Mouse (Mus musculus) limb, embryonic 14.5 days (tissue): ENCODE data around the gene Neurod1. TPM values are rescaled to one million over a fixed set of nuclear protein-coding genes. Genes with fewer than 3 reads are reported as not detected.
A peak's percentile ranks its signal among the peaks of the same experiment; 100 is the strongest.

ENCODE experiments used
- ATAC-seq: fragments of 200-750 bp; cut with Nextera tagmentation; 2 replicates; pipeline ENCODE4 v1.8.0; 2017; ENCODE audit warnings: low read depth, moderate number of reproducible peaks, moderate TSS enrichment; ENCODE audit not compliant: low FRiP score
- DNase-seq: peaks from one replicate; pipeline ENCODE4 v3.0.0-alpha.2; 2015; ENCODE audit warnings: low spot score
- H3K27ac ChIP-seq: fragments of 300-500 bp; sonication (generic); replicated peaks from 2 replicates; pipeline ENCODE4 v1.5.1; 2014; ENCODE audit warnings: low read depth, mild to moderate bottlenecking, low read length, moderate library complexity, mixed read lengths
- H3K27me3 ChIP-seq: fragments of 300-500 bp; sonication (generic); 2 replicates; pipeline ENCODE4 v1.6.1; 2014; ENCODE audit warnings: low read length, mixed read lengths; ENCODE audit not compliant: control insufficient read depth, insufficient read depth
- H3K36me3 ChIP-seq: fragments of 300-500 bp; sonication (generic); 2 replicates; pipeline ENCODE4 v1.6.1; 2014; ENCODE audit warnings: mild to moderate bottlenecking, low read length, moderate library complexity, mixed read lengths; ENCODE audit not compliant: control insufficient read depth, insufficient read depth
- H3K4me1 ChIP-seq: fragments of 300-500 bp; sonication (generic); 2 replicates; pipeline ENCODE4 v1.6.1; 2014; ENCODE audit warnings: antibody characterized with exemption, low read length, mixed read lengths; ENCODE audit not compliant: control insufficient read depth, insufficient read depth
- H3K4me2 ChIP-seq: fragments of 300-500 bp; sonication (generic); replicated peaks from 2 replicates; pipeline ENCODE4 v1.6.1; 2014; ENCODE audit warnings: low read depth, mild to moderate bottlenecking, low read length, moderate library complexity; ENCODE audit not compliant: severe bottlenecking
- H3K4me3 ChIP-seq: fragments of 300-500 bp; sonication (generic); replicated peaks from 2 replicates; pipeline ENCODE4 v1.5.1; 2014; ENCODE audit warnings: low read length
- H3K9ac ChIP-seq: fragments of 300-500 bp; sonication (generic); 2 replicates; pipeline ENCODE4 v1.6.1; 2014; ENCODE audit warnings: mild to moderate bottlenecking, low read depth, low read length, moderate library complexity; ENCODE audit not compliant: severe bottlenecking
- H3K9me3 ChIP-seq: fragments of 300-500 bp; sonication (generic); 2 replicates; pipeline ENCODE4 v1.6.1; 2016; ENCODE audit warnings: low read length; ENCODE audit not compliant: control insufficient read depth
- POLR2A ChIP-seq: fragments of 200-500 bp; IDR thresholded peaks from 2 replicates; pipeline ENCODE4 v1.8.0; 2012; ENCODE audit warnings: inconsistent platforms, mild to moderate bottlenecking, moderate library complexity, borderline replicate concordance; ENCODE audit not compliant: insufficient read depth, insufficient read length; ENCODE audit errors: extremely low read depth
- WGBS: fragments of 180-500 bp; shearing (Covaris S2); extraction: QIAGEN DNeasy Blood & Tissue Kit; methylation state at CpG from one replicate; pipeline ENCODE4 v1.1.7; 2014; 5-methylcytosine and 5-hydroxymethylcytosine counted together
- polyA plus RNA-seq, 2 experiments: library from polyadenylated mRNA; depleted of rRNA in 1 of 2; stranded (reverse) in 1 of 2; unstranded in 1 of 2; fragments of >200 nt; fragmentation: Nextera tagmentation in 1 of 2; extraction: Ambion mirVana in 1 of 2; gene quantifications; 2 replicates each; pipeline versions ENCODE4 v1.2.1 to v1.2.3; 2012 to 2014

The Neurod1 gene
- polyA plus RNA-seq, 2 experiments = 0.24 TPM; not detected in 1

DNA sequence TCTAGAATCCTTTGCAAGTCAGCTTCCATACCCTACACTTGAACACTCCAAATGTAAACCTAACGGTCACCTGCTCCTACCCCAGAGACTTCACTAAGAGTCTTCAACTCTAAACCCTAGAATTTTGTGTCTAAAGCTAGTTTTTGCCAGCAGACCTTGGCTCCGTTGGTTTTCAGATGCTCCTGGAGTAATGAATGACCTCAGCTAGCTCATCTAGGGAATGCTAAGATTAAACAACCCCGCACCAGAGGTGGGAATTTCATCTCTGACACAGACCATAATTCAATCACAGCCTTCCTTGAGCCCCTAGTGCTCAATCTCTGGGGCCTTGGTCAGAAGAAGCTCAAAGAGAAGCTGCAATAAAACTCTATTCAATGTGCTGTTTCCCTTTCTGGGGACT, 883 bp upstream of the Neurod1 start:
- WGBS = 57% methylated on average over 3 of the region's 3 CpGs
- DNase-seq (no peak), ATAC-seq (no peak)
- peaks cover 75% of the 10 kb centered on the region for H3K27me3 ChIP-seq
- H3K4me2 ChIP-seq = no peak overlapping the region
- peaks cover 2% of the 10 kb centered on the region; the same call in 1 of the 2 replicates for H3K4me1 ChIP-seq
- no peaks in the 10 kb centered on the region for H3K36me3 ChIP-seq
- no peaks in the 10 kb centered on the region for H3K9me3 ChIP-seq
- H3K27ac ChIP-seq = no peak overlapping the region
- no peak for TF ChIP-seq POLR2A
- no peak overlapping the region for H3K4me3 ChIP-seq
- no peak overlapping the region for H3K9ac ChIP-seq

DNA sequence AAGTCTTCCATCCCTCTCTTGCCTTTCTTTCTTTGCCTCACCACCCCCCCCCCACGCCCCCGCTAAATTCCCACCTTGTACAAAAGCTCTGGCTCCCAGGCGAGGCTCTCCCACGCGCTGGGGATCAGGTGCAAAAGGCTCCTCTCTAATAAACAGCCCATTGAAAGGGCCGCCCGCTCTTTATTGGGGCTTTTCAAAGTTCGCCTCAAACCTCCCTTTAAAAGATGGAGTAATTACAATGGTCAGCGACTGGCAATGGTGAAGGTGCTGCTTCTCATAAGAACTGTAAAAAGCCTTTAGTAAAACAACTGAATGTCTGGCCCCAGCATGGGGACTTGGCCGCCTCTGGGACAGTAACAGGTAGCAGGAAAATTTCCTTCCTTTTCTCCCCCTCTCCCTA, 905 bp downstream of the Neurod1 start:
- WGBS = 2% methylated on average over 10 of the region's 10 CpGs
- Histone ChIP-seq H3K27ac (no peak overlapping the region), H3K27me3 (peaks cover 76% of the 10 kb centered on the region), H3K4me1 (peaks cover 2% of the 10 kb centered on the region; the same call in 1 of the 2 replicates), H3K9ac (no peak overlapping the region), H3K36me3 (no peaks in the 10 kb centered on the region), H3K4me2 (no peak overlapping the region), H3K4me3 (no peak overlapping the region), H3K9me3 (no peaks in the 10 kb centered on the region)
- ATAC-seq (no peak), DNase-seq (no peak)
- no peak for TF ChIP-seq POLR2A

DNA sequence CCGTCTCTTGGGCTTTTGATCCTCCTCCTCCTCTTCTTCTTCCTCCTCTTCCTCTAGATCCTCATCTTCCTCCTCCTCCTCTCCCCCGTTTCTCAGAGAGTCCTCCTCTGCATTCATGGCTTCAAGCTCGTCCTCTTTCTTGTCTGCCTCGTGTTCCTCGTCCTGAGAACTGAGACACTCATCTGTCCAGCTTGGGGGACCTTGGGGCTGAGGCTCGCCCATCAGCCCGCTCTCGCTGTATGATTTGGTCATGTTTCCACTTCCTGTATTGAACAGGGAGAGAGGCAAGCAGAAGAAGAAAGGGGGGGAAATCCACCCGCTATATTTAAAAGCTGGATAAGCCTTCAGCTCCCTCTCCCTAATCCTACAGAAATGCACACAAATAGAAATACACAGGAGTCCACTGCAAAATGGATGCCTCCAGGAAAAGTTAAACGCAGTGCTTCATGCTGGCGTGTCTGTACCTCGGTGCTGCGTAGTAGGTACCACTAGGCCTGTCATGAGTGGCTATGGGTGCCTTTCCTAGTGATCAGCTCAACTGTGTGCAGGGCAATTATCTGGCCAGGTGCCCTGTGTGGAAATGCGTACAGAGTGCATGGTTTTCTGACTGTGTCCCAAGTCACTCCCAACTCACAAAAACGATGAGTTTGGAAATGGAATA, 1.6 kb downstream of the Neurod1 start:
- Histone ChIP-seq H3K27ac (no peak overlapping the region), H3K4me2 (no peak overlapping the region), H3K4me3 (no peak overlapping the region), H3K9me3 (no peaks in the 10 kb centered on the region), H3K27me3 (peaks cover 69% of the 10 kb centered on the region), H3K4me1 (peaks cover 2% of the 10 kb centered on the region; the same call in 1 of the 2 replicates), H3K36me3 (no peaks in the 10 kb centered on the region), H3K9ac (no peak overlapping the region)
- no peak for TF ChIP-seq POLR2A
- 13% methylated on average over 15 of the region's 15 CpGs for WGBS
- DNase-seq = no peak
- no peak for ATAC-seq

DNA sequence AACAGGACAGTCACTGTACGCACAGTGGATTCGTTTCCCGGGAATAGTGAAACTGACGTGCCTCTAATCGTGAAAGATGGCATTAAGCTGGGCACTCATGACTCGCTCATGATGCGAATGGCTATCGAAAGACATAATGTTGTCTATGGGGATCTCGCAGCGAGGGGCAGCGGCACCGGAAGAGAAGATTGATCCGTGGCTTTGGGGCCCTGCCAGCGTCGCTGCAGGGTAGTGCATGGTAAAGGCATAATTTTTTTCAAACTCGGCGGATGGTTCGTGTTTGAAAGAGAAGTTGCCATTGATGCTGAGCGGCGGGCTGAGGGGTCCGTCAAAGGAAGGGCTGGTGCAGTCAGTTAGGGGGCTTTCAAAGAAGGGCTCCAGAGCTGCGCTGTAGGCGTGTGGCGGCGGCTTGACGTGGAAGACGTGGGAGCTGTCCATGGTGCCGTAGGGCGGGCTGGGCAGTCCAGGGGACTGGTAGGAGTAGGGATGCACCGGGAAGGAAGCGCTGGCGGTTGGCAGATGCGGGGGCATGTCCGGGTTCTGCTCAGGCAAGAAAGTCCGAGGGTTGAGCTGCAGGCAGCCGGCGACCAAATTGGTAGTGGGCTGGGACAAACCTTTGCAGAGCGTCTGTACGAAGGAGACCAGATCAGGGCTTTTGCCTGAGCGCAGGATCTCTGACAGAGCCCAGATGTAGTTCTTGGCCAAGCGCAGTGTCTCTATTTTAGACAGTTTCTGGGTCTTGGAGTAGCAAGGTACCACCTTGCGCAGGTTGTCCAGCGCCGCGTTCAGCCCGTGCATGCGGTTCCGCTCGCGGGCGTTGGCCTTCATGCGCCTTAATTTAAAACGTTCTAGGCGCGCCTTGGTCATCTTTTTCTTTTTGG, 2.4 kb downstream of the Neurod1 start:
- 2% methylated on average over 55 of the region's 55 CpGs for WGBS

DNA sequence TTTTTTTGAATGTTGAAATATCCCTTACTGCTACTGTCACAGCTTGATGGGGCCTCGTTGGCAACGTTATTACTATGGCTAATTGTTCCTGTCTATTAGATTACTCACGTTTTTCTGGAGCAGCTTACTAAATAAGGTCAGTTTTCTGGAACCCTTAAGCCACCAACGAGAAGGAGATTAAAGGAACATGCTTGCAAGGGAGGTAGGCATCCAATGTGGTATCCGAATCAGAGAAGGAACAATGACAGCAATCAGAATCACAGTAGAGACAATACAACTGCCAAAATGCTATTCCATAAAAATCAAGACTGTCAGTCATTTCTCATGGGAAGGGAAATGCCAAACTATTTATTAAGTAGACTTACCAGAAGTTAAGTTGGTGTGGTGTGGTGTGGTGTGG, 5.1 kb downstream of the Neurod1 start:
- Histone ChIP-seq H3K4me2 (no peak overlapping the region), H3K9me3 (no peaks in the 10 kb centered on the region), H3K4me1 (peaks cover 2% of the 10 kb centered on the region; the same call in 1 of the 2 replicates), H3K27ac (no peak overlapping the region), H3K27me3 (peaks cover 34% of the 10 kb centered on the region), H3K4me3 (no peak overlapping the region), H3K9ac (no peak overlapping the region), H3K36me3 (no peaks in the 10 kb centered on the region)
- no peak for DNase-seq
- TF ChIP-seq POLR2A = no peak
- no peak for ATAC-seq
- WGBS = 41% methylated on average over 5 of the region's 5 CpGs

More for the DNA sequence above, 2.4 kb downstream of the Neurod1 start:
- TF ChIP-seq POLR2A = no peak
- peak; percentile 92 for ATAC-seq
- Histone ChIP-seq H3K9ac (no peak overlapping the region), H3K4me2 (peak overlapping the region; percentile 80), H3K4me1 (peaks cover 2% of the 10 kb centered on the region; the same call in 1 of the 2 replicates), H3K36me3 (no peaks in the 10 kb centered on the region), H3K27ac (no peak overlapping the region), H3K27me3 (peaks cover 61% of the 10 kb centered on the region), H3K4me3 (peak overlapping the region; percentile 36), H3K9me3 (no peaks in the 10 kb centered on the region)
- DNase-seq = peak; percentile 86
